33 mouse cellular contexts compared by ENCODE assay signal in genomic region chr19:24020736-24021135, GRCm38 (mm10). TPM values are rescaled to one million over a fixed set of nuclear protein-coding genes. Genes with fewer than 3 reads are reported as not detected.
"Had no signal": no experiment of that assay in that cellular context is flagged by ENCODE, and none has a peak within 500 bp of the region (broad histone marks: within the 10 kb centered on the region; RNA-seq: fewer than 3 reads in every experiment).

No protein-coding gene starts in this region.

- H3K4me2 ChIP-seq: limb, embryonic 12.5 days; limb, embryonic 13.5 days; limb, embryonic 15.5 days; liver, embryonic 11.5 days; liver, embryonic 12.5 days; liver, embryonic 13.5 days; liver, embryonic 15.5 days; lung, embryonic 14.5 days; lung, embryonic 15.5 days; midbrain, embryonic 12.5 days; midbrain, embryonic 15.5 days; neural tube, embryonic 12.5 days had no signal

- H3K4me3 ChIP-seq: limb, embryonic 10.5 days; limb, embryonic 12.5 days; limb, embryonic 13.5 days; limb, embryonic 15.5 days; liver, embryonic 12.5 days; liver, embryonic 13.5 days; liver, embryonic 15.5 days; lung, embryonic 15.5 days; megakaryocyte, embryonic 14.5 days; midbrain, embryonic 10.5 days; midbrain, embryonic 12.5 days; midbrain, embryonic 15.5 days; myocyte; neural tube, embryonic 12.5 days had no signal

- H3K27me3 ChIP-seq: limb, embryonic 12.5 days; liver, embryonic 12.5 days; liver, embryonic 13.5 days; liver, embryonic 15.5 days; lung, embryonic 15.5 days; neural tube, embryonic 12.5 days had no signal

- H3K36me3 ChIP-seq: limb, embryonic 10.5 days; limb, embryonic 12.5 days; limb, embryonic 13.5 days; limb, embryonic 15.5 days; liver, embryonic 12.5 days; liver, embryonic 13.5 days; liver, embryonic 15.5 days; lung, embryonic 15.5 days; midbrain, embryonic 10.5 days; midbrain, embryonic 12.5 days; midbrain, embryonic 15.5 days; neural tube, embryonic 12.5 days had no signal

- H3K9me3 ChIP-seq: limb, embryonic 10.5 days; limb, embryonic 12.5 days; limb, embryonic 13.5 days; limb, embryonic 15.5 days; liver, embryonic 12.5 days; liver, embryonic 13.5 days; liver, embryonic 15.5 days; lung, embryonic 15.5 days; megakaryocyte, embryonic 14.5 days; midbrain, embryonic 10.5 days; midbrain, embryonic 12.5 days; midbrain, embryonic 15.5 days; neural tube, embryonic 12.5 days had no signal

- H3K9ac ChIP-seq: limb, embryonic 12.5 days; limb, embryonic 13.5 days; limb, embryonic 15.5 days; liver, embryonic 12.5 days; liver, embryonic 13.5 days; liver, embryonic 14.5 days; liver, embryonic 15.5 days; liver, postnatal 0 days; lung, embryonic 14.5 days; lung, embryonic 15.5 days; midbrain, embryonic 12.5 days; midbrain, embryonic 15.5 days; neural tube, embryonic 12.5 days had no signal

- DNase-seq: left cerebral cortex, postnatal 4 days; liver; liver, embryonic 13.5 days; liver, postnatal 0 days; lung, adult 18-20 months; lung, adult 2 months; lung, embryonic 14.5 days; lung, postnatal 10 days; lung, postnatal 14 days; lung, postnatal 36 days; lung, postnatal 4 days; midbrain, embryonic 14.5 days had no signal

- ATAC-seq: liver, embryonic 12.5 days; liver, postnatal 0 days; lung, postnatal 0 days; midbrain, embryonic 15.5 days; midbrain, embryonic 16.5 days had no signal

- H3K27ac ChIP-seq: limb, embryonic 10.5 days; limb, embryonic 12.5 days; limb, embryonic 13.5 days; limb, embryonic 15.5 days; liver, embryonic 12.5 days; liver, embryonic 13.5 days; liver, embryonic 14.5 days; liver, embryonic 15.5 days; lung, embryonic 15.5 days; macrophage; midbrain, embryonic 10.5 days; midbrain, embryonic 12.5 days; midbrain, embryonic 15.5 days; neural tube, embryonic 12.5 days had no signal

- H3K4me1 ChIP-seq: liver, embryonic 15.5 days had no signal

RNA-seq across cellular contexts. Expression of gene Fam189a2, which starts 10.1 kb away (rescaled TPM):
- total RNA-seq: megakaryocyte progenitor cell, adult 5-6 weeks; megakaryocyte-erythroid progenitor cell, adult 5-6 weeks; monocyte, adult 5-6 weeks had no signal
- polyA plus RNA-seq: macrophage had no signal
